Mouse (Mus musculus) liver, embryonic 14.5 days (tissue): ENCODE data around the gene Gm11992. TPM values are rescaled to one million over a fixed set of nuclear protein-coding genes. Genes with fewer than 3 reads are reported as not detected.

Experiments used
- ATAC-seq: fragments of 200-750 bp; cut with Nextera tagmentation; 2 replicates; pipeline ENCODE4 v1.8.0; 2017; ENCODE audit warnings: moderate number of reproducible peaks, mild to moderate bottlenecking, moderate library complexity; ENCODE audit not compliant: insufficient read depth
- DNase-seq, 3 experiments: peaks; one replicate each; pipeline ENCODE4 v3.0.0-alpha.2; 2012 to 2013; ENCODE audit warnings: low read depth in 3 of 3, low spot score in 3 of 3
- H3K27ac ChIP-seq: fragments of 300-500 bp; sonication (generic); 2 replicates; pipeline ENCODE4 v1.5.1; 2014; ENCODE audit warnings: moderate library complexity, mild to moderate bottlenecking, control low read depth, inconsistent platforms
- H3K27me3 ChIP-seq: fragments of 300-500 bp; sonication (generic); 2 replicates; pipeline ENCODE4 v1.6.1; 2014; ENCODE audit warnings: mild to moderate bottlenecking, low read length, moderate library complexity; ENCODE audit not compliant: control insufficient read depth, insufficient read depth
- H3K36me3 ChIP-seq: fragments of 300-500 bp; sonication (generic); replicated peaks from 2 replicates; pipeline ENCODE4 v1.6.1; 2014; ENCODE audit warnings: low read depth; ENCODE audit not compliant: control insufficient read depth, insufficient read depth
- H3K4me1 ChIP-seq, 2 experiments: fragments of 200-500 bp in 1 of 2; fragments of 300-500 bp in 1 of 2; sonication (generic) in 1 of 2; replicated peaks; 2 replicates each; pipeline ENCODE4 v1.6.1; 2012 to 2014; ENCODE audit warnings: antibody characterized with exemption in 1 of 2, inconsistent platforms in 1 of 2, low read length in 1 of 2; ENCODE audit not compliant: control insufficient read depth in 2 of 2, insufficient read depth in 2 of 2
- H3K4me2 ChIP-seq: fragments of 300-500 bp; sonication (generic); 2 replicates; pipeline ENCODE4 v1.6.1; 2014; ENCODE audit warnings: low read depth, mild to moderate bottlenecking, control low read depth, moderate library complexity
- H3K4me3 ChIP-seq, 2 experiments: fragments of 200-500 bp in 1 of 2; fragments of 300-500 bp in 1 of 2; sonication (generic) in 1 of 2; 2 replicates each; pipeline ENCODE4 v1.5.1; 2012 to 2014; ENCODE audit warnings: low read depth in 2 of 2, low read length in 2 of 2, mild to moderate bottlenecking in 2 of 2, control low read depth in 1 of 2, inconsistent platforms in 1 of 2, moderate library complexity in 1 of 2; ENCODE audit not compliant: insufficient read depth in 1 of 2
- H3K9ac ChIP-seq: fragments of 300-500 bp; sonication (generic); replicated peaks from 2 replicates; pipeline ENCODE4 v1.6.1; 2014; ENCODE audit warnings: mild to moderate bottlenecking, control low read depth, moderate library complexity
- H3K9me3 ChIP-seq: fragments of 300-500 bp; sonication (generic); 2 replicates; pipeline ENCODE4 v1.6.1; 2016; ENCODE audit warnings: low read length, mixed read lengths; ENCODE audit not compliant: control insufficient read depth
- CTCF ChIP-seq: IDR thresholded peaks from 2 replicates; pipeline ENCODE4 v1.5.1; 2016; ENCODE audit warnings: antibody characterized with exemption, low read depth, control low read depth
- EP300 ChIP-seq: IDR thresholded peaks from 2 replicates; pipeline ENCODE4 v1.6.1; 2016; ENCODE audit warnings: antibody characterized with exemption, low read depth
- WGBS: fragments of 180-500 bp; shearing (Covaris S2); extraction: QIAGEN DNeasy Blood & Tissue Kit; methylation state at CpG from one replicate; pipeline ENCODE4 v1.1.7; 2014; ENCODE audit not compliant: insufficient replicate concordance; 5-methylcytosine and 5-hydroxymethylcytosine counted together
- polyA plus RNA-seq, 2 experiments: library from polyadenylated mRNA; depleted of rRNA in 1 of 2; stranded (reverse) in 1 of 2; unstranded in 1 of 2; fragments of >200 nt; fragmentation: Nextera tagmentation in 1 of 2; extraction: Ambion mirVana in 1 of 2; gene quantifications; 2 replicates each; pipeline versions ENCODE4 v1.2.1 to v1.2.3; 2012 to 2014

Gm11992 gene
- polyA plus RNA-seq, 2 experiments, result 0.04 to 0.09 TPM

DNA sequence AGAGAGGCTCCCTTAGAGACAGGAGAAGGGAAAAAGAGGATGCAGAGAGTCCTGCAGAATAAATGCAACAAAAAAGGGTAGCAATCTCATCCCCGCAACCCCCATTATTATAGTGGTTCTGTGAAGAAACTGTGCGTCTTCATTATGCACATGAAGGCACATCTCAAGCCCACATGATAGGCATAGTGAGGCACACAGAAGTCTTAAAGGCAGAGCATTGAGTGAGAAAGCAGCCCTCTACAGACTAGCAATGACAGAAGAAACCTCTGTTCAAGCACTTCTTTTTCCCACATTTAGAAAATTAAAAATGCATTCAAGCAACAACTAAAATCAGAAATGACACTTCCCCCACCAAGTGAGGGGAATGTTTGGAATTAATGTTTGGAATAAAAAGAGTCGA lies 28.1 kb downstream of the Gm11992 start:
- H3K27me3 ChIP-seq, result no peaks in the 10 kb centered on the region
- TF ChIP-seq CTCF (no peak), EP300 (no peak)
- no peaks in the 10 kb centered on the region for H3K4me1 ChIP-seq
- ATAC-seq (no peak), DNase-seq (no peak)
- WGBS, result 58% methylated on average over 3 of the region's 3 CpGs
- no peaks in the 10 kb centered on the region for H3K36me3 ChIP-seq
- H3K4me2 ChIP-seq, result no peak overlapping the region
- no peak overlapping the region for H3K9ac ChIP-seq
- H3K4me3 ChIP-seq, result no peak overlapping the region
- H3K27ac ChIP-seq, result no peak overlapping the region
- no peaks in the 10 kb centered on the region for H3K9me3 ChIP-seq

DNA sequence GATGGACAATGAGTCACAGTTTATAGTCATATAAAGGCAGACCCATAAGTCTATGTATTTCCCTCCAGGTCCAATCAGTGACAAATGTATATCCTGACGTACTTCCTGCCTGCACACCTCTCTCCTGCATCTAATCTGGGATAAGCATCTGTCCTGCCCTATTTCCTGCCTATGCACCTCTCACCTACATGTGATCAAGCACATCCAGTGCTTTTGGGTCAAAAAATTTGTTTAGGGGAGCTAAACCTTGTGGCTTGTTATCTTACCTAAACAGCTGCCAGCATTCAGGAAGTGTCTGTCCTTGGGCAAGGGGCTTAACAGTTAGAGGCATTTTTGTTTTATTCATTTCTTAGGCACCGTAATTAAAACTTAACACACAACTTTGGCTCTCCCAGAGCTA lies 64.8 kb downstream of the Gm11992 start:
- 12% methylated on average over 2 of the region's 2 CpGs for WGBS
- Histone ChIP-seq H3K27me3 (peaks cover 11% of the 10 kb centered on the region; the same call in 1 of the 2 replicates), H3K27ac (no peak overlapping the region), H3K36me3 (no peaks in the 10 kb centered on the region), H3K4me2 (no peak overlapping the region), H3K4me1 (peaks cover 0 to 6% of the 10 kb centered on the region in 2 experiments; a peak in 2 of 4 replicates), H3K9me3 (no peaks in the 10 kb centered on the region), H3K4me3 (no peak overlapping the region), H3K9ac (no peak overlapping the region)
- DNase-seq, result no peak
- TF ChIP-seq CTCF, result no peak
- TF ChIP-seq EP300, result no peak
- no peak for ATAC-seq

DNA sequence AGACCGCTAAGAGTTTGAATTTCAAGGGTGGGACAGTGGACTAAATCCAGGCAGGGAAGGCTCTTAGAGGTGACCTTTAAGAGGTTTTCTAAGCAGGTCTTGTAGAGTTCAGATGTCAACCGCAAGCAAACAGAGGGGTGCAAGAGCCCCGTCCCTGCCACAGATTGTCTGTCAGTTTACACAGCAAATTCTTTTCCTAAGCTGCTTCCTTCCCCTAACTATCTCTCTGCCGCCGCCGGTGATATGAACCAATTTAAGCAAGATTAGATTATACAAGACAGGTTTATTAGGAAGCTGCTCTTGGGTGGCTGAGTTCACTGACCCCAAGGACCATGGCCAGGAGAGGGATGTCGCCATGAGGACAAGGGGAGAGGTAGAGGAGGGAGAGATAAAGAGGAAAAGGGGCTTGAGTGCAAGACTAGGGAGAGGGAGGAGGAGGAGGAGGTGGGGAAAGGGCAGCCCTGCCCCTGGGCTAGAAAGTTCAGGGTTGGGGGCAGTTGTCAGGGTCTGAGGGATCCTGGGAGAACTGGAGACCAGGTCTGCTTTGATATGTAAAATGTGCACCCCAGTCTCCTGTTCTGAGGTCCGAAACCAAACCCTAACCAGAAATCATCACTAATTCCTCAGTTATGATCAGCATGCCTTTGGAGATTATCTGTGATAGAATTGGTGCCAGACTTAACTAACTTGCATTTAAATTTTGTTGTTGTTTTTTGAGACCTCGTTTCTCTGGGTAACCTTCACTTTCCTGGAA lies 67.2 kb downstream of the Gm11992 start:
- H3K4me3 ChIP-seq, result no peak overlapping the region
- H3K9ac ChIP-seq, result no peak overlapping the region
- H3K27me3 ChIP-seq, result peaks cover 24% of the 10 kb centered on the region
- WGBS, result 6% methylated on average over 9 of the region's 9 CpGs
- no peaks in the 10 kb centered on the region for H3K9me3 ChIP-seq
- H3K4me2 ChIP-seq, result no peak overlapping the region; the same call in 1 of the 2 replicates
- no peak for DNase-seq
- no peak for TF ChIP-seq CTCF
- H3K4me1 ChIP-seq, result peaks cover 0 to 11% of the 10 kb centered on the region in 2 experiments; a peak in 2 of 4 replicates
- no peaks in the 10 kb centered on the region for H3K36me3 ChIP-seq
- no peak overlapping the region for H3K27ac ChIP-seq
- no peak for ATAC-seq

DNA sequence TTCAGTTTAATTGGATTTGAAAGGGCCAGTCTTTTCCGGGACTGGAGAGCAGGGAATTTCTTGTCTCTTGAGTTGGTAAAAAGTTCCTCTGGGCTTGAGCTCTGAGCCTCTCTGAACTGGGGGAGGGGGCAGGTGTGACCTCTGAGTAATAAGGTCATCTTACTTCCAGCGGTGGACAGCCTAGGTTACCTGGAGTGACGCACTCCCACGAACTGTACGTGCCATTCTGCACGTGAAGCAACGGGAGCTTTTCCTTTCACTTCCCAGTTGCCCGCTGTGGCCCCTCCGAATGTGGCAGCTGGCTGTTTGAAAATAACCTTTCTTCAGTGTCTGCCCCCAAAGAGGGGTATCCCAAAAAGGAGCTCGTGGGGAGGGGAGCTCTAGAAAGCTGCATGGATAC lies 67.7 kb downstream of the Gm11992 start:
- H3K4me3 ChIP-seq, result peak overlapping the region in 1 of 2 experiments; percentile 16; a peak in 1 of 4 replicates
- peaks cover 24% of the 10 kb centered on the region for H3K27me3 ChIP-seq
- no peaks in the 10 kb centered on the region for H3K36me3 ChIP-seq
- TF ChIP-seq CTCF, result no peak
- TF ChIP-seq EP300, result no peak
- DNase-seq (no peak), ATAC-seq (no peak)
- H3K27ac ChIP-seq, result no peak overlapping the region
- no peak overlapping the region for H3K9ac ChIP-seq
- H3K4me1 ChIP-seq, result peaks cover 0 to 11% of the 10 kb centered on the region in 2 experiments; a peak in 2 of 4 replicates
- H3K4me2 ChIP-seq, result peak overlapping the region; percentile 40
- 3% methylated on average over 10 of the region's 10 CpGs for WGBS
- H3K9me3 ChIP-seq, result no peaks in the 10 kb centered on the region

DNA sequence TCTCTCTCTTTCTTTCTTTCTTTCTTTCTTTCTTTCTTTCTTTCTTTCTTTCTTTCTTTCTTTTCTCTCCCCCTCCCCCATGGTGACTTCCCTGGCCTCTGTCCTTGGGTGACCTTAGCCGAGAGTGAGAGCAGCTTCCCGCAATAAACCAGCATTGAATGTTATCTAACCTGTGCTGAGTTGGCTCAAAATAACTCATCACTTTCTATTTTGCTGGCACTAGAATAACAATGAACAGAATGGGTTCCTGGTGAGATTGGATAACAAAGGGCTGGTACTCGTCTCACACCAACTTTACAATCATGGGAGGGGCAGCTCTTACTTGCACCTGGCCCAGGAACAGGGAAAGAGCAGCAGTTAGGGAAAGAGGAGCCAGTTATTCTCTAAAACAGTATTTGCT lies 68.5 kb downstream of the Gm11992 start:
- Histone ChIP-seq H3K36me3 (no peaks in the 10 kb centered on the region), H3K9me3 (no peaks in the 10 kb centered on the region), H3K27ac (no peak overlapping the region), H3K4me3 (no peak overlapping the region), H3K9ac (no peak overlapping the region), H3K4me2 (no peak overlapping the region), H3K27me3 (peaks cover 24% of the 10 kb centered on the region), H3K4me1 (peaks cover 0 to 11% of the 10 kb centered on the region in 2 experiments; a peak in 2 of 4 replicates)
- no peak for ATAC-seq
- no peak for DNase-seq
- 3% methylated on average over 3 of the region's 3 CpGs for WGBS
- TF ChIP-seq EP300 (no peak), CTCF (no peak)
